Mouse (Mus musculus) liver, adult (tissue): ENCODE measurements around the gene Lypd5.

Source experiments
- GATA4 ChIP-seq: IDR thresholded peaks from 2 replicates; pipeline ENCODE4 v1.6.1; 2014; ENCODE audit warnings: mild to moderate bottlenecking, low read length; ENCODE audit not compliant: insufficient replicate concordance

Lypd5 gene

DNA sequence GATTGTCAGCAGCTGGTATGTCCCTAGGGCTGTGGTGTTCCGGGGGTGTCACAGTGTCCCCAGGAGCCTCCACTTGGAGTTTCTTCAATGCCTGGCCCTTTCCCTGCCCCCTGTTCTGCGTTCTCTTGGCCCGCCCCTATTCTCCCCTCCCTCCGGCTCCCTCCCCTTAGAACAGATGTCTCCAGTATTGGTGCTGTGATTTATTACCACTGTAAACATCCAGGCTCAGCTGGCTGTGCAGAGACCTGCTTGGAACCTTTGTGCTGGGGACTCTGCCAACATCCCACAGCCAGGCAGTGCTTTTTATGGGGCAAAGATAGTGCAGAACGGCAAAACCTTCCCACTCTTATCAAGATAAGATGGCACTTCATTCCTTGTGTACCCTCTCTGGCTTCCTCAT lies 42.1 kb downstream of the Lypd5 start:
- no peak for TF ChIP-seq GATA4

GRCm38 (mm10) chr7:24391687-24392086 lies 42.7 kb downstream of the Lypd5 start:
- no peak for TF ChIP-seq GATA4

- no peak for TF ChIP-seq GATA4
These were observed 45.1 kb downstream of the Lypd5 start for GRCm38 (mm10) chr7:24394054-24394453.

DNA sequence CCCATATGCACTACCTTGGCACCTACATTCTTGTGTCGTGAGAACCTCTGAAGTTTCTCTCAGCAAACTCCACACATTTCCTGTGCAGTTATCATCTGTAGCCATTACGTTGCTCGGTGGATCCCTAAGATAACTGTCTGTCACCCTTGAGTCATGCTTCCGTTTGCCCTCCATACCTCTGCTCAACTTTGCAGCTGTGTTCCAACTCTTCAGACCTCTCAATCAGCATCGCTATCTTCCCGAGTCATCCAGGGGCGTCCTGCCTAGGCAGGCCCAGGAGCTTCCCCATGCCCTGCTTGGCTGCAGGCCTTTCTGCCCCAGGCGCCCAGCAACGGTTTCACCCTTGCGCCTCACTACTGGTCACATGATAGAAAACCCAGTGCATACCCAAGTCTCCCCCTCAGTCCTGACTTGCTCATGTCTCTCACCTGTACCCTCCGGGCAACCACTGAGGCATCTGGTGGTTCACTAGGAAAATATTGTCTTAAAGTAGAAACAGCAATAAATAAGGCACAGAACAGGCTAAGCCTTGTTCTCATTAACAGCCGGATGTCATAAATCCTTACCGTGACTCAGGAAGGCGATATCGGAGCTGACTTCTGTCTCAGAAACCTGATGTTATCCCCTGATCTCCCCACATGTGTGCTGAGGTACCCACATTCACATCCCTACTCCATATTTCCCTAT lies 45.6 kb downstream of the Lypd5 start:
- no peak for TF ChIP-seq GATA4

- TF ChIP-seq GATA4 = no peak
These were observed 47.8 kb downstream of the Lypd5 start for GRCm38 (mm10) chr7:24396832-24397231.

DNA sequence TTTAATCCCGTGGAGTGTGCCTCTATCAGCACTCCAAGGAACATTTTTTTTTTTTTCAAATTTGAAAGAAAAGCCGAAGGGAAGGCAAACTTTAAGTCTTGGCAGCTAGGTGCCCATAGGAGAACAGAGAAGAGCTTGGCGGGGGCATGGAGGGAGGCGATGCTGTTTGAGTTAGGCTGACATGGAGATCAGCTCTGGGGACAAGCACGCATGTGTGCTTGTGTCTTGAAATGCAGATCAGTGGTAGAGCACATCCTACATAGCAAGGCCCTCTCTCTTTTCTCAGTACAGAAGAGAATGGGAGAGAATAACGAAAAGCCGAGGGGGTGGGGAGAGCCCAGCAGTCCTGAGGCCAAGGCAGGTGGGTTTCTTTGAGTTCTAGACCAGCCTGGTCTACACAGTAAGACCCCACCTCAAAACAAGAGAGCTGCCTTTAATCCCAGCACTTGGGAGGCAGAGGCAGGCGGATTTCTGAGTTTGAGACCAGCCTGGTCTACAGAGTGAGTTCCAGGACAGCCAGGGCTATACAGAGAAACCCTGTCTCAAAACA lies 49.4 kb downstream of the Lypd5 start:
- no peak for TF ChIP-seq GATA4

- TF ChIP-seq GATA4 = no peak
These were observed 50.5 kb downstream of the Lypd5 start, which contains the start of gene Smg9 for GRCm38 (mm10) chr7:24399256-24400081. TSS of gene Smg9 (plus strand) at chr7:24399619.

DNA sequence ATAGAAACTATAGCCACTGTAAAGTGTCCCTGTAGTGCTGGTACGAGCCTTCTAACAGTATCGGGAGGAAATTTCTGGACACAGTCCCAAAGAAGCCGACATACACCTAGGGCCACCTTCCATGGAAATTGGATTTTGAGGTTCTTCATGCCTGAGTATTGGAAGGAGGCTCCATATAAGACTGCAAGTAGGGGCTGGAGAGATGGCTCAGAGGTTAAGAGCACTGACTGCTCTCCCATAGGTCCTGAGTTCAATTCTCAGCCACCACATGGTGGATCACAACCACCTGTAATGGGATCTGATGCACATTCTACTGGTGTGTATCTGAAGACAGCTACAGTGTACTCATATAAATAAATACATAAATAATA lies 51.1 kb downstream of the Lypd5 start:
- TF ChIP-seq GATA4 = no peak

DNA sequence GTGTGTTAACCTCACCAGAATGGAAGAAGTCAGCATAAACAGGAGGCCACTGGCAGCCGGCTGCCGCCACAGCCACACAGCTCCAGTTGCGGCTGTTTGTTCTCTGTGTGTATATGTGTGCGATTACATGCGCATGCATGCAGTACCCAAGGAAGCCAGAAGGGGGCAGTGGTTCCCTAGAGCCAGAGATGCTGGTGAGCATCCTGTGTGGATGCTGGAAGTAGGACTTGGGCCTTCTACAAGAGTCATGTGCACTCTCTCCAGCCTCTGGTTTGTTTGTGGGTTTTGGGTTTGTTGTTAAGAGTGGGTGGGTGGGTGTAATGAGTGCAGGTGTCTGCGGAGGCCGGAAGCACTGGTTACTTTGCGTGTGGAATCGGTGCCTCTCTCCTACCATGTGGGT lies 53.9 kb downstream of the Lypd5 start:
- TF ChIP-seq GATA4 = no peak
